Mouse (Mus musculus): Measurements from ENCODE around the gene Tmem238l. TPM values are rescaled to one million over a fixed set of nuclear protein-coding genes. Genes with fewer than 3 reads are reported as not detected.

Gene Tmem238l
- total RNA-seq, 2 experiments from 2014 or later, result not detected

Other genes starting within 250 kb of the Tmem238l start
- gene Pirt, start 44.7 kb upstream of the Tmem238l start, total RNA-seq (2021), result 10 to 100 TPM; 16.7 to 20.5 TPM
- gene Tmem220, start 68.5 kb downstream of the Tmem238l start, total RNA-seq (2021), result 1 to 10 TPM; 5.9 to 6.2 TPM
- gene Adprm, start 96.0 kb downstream of the Tmem238l start, total RNA-seq (2021), result 10 to 100 TPM; 28.0 to 29.2 TPM
- gene Sco1, start 96.0 kb downstream of the Tmem238l start, total RNA-seq (2021), result 10 to 100 TPM; 20.4 to 20.8 TPM
- gene Myh3, start 121.7 kb downstream of the Tmem238l start, total RNA-seq (2021), result 10 to 100 TPM in 1 of 2 experiments, 1 to 10 TPM in 1; 3.2 to 28.8 TPM
- 10 to 100 TPM in 1 of 2 experiments, 1 to 10 TPM in 1; 6.4 to 35.1 TPM for gene Myh2, start 214.4 kb downstream of the Tmem238l start, total RNA-seq (2021)
- gene Myh1, start 243.4 kb downstream of the Tmem238l start, total RNA-seq (2021), result 10 to 100 TPM; 35.6 to 60.0 TPM

Measured in adrenal gland, postnatal 4 days (tissue).